Mouse (Mus musculus) forelimb bud, embryonic 11.5 days (tissue): ENCODE measurements around the gene Rusc2.
A peak's percentile ranks its signal among the peaks of the same experiment; 100 is the strongest.

Experiments used
- DNase-seq: peaks from one replicate; pipeline ENCODE4 v3.0.0-alpha.2; 2012; ENCODE audit warnings: low read depth, low spot score

Gene Rusc2

GRCm38 (mm10) chr4:43381408-43382154 is at the start of gene Rusc2:
Gene Rusc2 (plus strand): TSS chr4:43381979.
- peak; percentile 81 for DNase-seq

DNA sequence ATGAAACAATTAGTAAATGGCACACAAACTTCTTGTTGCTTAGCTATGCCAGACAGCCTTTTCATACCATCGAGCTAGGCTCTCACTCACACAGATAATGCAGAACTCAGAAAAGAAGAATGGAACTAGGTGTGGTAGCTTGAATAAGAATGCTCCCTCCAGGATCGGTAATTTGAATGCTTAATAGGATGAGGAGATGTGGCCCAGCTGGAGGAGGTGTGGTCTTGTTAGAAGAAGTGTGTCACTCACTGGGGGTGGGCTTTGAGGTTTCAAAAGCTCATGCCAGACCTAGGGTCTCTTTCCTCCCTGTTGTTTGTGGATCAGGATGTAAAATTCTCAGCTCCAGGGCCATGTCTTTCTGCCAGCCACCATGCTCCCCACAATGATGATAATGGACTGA is 47.0 kb upstream of the Rusc2 start:
- DNase-seq: no peak

DNA sequence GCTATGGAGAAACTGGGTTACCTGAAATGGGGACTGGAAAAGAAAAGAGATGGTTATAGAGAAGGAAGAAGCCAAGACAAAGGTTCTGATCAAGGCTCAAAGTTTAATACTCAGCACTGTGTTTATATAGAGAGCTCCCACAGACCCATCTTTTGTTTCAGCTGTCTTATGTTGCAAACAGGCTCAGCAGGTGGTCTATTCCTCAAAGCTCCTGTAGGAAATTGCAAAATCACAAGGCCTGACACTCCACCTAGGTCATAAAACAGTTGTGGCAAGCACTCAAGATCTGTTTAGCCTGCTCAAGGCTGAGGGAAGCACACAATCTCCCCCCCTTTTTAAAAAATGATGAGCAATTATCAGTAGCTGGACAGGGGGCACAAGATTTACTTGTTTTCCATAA is 45.6 kb upstream of the Rusc2 start:
- no peak for DNase-seq

GRCm38 (mm10) chr4:43340096-43340804 is 41.5 kb upstream of the Rusc2 start:
- DNase-seq: no peak

GRCm38 (mm10) chr4:43341276-43341891 is 40.4 kb upstream of the Rusc2 start:
- DNase-seq: no peak

- DNase-seq: no peak
These were observed 39.3 kb upstream of the Rusc2 start for GRCm38 (mm10) chr4:43342443-43342842.

DNA sequence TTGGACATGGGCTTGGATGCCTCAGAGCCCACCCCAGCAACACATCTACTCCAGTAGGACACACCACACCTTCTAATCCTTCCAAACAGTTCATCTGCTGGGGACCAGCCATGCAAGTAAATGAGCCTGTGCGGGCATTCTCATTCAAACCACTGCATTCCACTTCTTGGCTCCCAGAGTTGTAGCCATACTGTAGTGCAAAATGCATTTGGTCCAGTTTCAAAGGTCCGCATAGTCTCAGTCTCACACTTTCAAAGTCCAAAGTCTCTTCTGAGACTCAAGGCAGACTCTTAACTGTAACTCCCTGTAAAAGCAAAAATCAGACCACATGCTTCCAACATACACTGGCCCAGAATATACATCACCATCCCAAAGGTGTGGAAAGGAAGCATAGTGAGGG is 36.8 kb upstream of the Rusc2 start:
- no peak for DNase-seq

DNA sequence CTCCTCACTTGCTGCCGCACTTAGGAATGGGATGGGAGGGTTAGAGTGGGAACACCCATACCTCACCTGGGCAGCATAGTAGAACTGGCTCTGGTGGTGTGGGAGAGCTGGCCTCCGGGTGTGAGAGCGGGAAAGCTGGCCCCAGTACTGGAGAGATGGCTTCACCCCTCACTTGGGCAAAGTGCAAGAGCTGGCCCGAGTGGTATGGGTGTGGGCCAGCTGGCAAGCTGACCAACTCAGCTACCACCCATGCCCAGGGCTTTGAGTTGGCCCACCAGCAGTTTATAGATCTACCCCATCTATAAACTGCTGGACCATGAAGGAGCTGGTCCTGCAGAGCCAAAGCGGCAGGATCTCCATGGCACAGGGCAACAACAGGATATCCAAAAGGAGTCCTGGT is 32.6 kb upstream of the Rusc2 start:
- DNase-seq: no peak

DNA sequence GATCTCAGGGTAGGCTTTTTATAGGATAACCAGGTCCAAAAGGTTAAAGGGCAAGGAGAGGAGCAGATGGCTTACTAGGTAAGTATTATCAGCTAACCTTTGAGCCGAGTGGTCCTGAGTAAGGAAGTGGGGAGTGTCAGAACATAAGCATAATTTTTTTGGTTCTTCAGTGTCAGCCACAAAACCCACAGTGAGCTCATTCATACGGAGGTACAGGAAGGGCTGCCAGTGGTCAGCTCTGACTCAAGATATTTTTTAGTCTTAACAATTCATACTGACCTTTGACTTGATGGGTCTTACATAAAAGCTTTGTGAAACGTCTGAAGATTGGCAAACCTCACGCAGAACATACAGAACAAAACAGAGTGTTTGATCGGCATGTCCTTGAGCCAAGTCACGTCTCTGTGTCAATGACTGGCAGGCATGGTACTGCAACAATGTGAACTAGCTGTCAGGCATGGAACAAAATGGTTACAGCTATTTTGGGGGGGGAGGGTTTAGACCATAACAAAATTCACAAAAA is 31.7 kb upstream of the Rusc2 start:
- DNase-seq: no peak

GRCm38 (mm10) chr4:43353662-43354061 is 28.1 kb upstream of the Rusc2 start:
- DNase-seq: no peak

DNA sequence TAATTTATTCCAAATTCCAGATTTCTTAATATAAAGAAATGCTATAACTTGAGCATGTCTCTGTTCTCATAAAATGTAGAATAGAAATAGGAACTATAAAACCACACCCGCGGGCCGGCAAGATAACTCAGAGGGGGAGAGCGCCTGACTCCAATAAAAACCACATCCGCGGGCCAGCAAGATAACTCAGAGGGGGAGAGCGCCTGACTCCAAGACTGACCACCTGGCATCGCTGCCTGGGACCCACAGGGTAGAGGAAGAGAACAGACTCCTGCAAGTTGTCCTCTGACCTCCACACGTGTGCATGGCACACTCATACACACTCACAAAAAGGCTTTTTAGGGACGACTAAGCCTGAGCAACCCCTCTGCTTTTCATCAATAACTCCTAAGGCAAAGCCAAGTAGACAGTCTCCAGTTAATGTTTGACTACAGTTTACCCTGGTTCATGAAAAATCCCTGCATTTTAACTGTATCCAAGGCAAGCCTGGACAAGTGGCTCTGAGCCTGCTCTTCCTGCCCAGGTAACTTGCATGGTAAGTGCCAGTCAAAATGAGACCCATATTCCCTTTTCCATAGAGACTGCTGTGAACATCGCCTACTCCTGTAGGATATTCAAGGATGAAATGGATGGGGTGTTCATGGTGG is 16.7 kb upstream of the Rusc2 start:
- DNase-seq: no peak

GRCm38 (mm10) chr4:43367295-43367694 is 14.5 kb upstream of the Rusc2 start:
- DNase-seq: no peak

- no peak for DNase-seq
These were observed 14.0 kb upstream of the Rusc2 start for GRCm38 (mm10) chr4:43367787-43368186.

DNA sequence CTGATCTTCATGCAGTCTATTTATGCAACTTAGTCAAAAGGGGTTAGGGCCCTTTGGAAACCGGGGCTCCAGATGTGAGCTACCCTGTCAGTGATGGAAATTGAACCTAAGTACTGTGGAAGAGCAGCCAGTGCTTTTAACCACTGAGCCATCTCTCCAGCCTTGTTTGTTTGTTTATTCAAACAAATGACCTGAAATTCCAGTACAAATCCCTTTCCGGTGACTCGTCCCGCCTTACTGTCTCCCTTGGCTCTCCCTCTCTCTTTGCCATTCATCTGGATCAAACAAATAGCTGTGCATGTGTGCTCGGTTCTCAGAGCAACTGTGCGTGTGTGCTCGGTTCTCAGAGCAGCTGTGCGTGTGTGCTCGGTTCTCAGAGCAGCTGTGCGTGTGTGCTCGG is 10.4 kb upstream of the Rusc2 start:
- no peak for DNase-seq

DNA sequence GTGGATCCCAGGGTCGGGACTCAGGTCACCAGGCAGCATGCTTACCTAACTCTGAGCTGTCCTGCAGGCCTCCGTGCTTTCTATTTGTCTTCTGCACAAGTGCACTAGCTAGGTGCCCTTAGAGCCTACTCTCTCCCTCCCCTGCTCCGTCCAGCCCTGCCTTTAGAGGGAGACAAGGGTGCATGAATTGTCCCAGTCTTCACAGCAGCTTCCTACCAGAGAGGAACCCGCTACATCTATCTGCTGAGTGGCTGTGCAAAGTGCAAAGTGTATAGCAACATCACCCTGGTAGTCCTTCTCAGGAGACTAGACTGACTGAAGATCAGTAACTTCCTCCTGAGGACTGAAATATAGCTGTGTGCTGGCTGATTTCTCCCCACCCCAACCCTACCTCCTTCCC is 9.6 kb upstream of the Rusc2 start:
- DNase-seq: no peak

- DNase-seq: no peak
These were observed 7.5 kb upstream of the Rusc2 start for GRCm38 (mm10) chr4:43374266-43374665.

- no peak for DNase-seq
These were observed 2.2 kb upstream of the Rusc2 start for GRCm38 (mm10) chr4:43379601-43380000.

DNA sequence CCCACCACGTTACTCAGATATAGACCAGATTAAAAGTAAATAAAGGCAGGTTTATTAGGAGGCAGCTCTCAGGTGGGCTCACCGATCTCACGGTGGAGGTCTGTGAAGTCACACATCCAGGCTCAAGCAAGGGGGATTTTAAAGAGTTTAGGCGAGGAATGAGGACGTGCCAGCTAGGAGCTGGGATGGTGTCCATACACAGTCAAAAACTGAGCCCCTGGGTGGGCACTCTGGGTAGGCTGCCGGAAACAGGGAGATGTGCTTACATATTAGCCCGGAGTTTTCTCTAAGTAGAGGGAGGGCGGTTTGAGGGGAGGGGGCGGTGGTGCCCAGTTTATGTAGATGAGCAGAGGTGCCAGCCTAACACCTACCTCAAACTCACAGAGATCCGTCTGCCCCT is 828 bp upstream of the Rusc2 start:
- no peak for DNase-seq

DNA sequence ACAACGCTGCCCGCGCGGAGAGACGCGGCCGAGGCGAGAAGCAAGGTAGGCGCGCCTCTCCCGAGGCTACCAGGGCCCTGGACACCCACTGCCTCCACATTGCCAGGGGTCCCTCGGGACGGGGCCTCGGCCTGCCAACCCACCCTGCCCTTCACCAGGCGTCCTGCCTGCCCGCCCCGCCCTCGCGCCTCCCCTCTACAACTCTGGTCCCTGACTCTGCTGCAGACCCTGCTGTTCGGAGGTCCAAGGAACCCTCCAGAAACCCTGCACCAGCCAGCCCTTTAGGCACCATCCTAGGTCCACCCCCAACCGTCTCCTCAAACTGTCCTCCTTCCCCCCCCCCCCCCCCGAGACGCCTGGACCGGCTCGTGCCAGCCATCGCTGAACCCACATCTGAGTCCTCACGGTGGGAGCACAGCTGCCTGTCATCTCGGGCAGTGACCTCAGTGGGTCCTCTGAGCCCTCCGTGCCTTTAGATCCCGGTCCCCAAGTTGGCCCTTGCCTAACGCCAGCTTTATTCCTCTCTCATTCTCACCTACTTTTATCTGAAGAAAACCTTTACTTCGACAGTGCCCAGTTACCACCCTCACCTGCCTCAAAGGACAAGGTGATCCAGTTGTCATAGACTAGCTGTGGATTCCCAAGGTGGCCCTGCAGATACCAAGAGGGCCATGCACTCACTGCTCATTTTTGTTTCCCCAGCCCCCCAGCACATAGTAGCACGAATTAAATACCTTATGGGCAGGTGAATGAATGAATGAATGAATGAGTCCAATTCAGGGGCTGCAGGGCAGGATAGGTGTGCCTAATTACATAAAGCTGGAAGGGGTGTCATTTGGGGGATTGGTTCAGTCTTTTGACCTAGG is 609 bp downstream of the Rusc2 start:
- no peak for DNase-seq

GRCm38 (mm10) chr4:43383246-43384082 is 1.7 kb downstream of the Rusc2 start:
- no peak for DNase-seq
